Mouse (Mus musculus) kidney, embryonic 14.5 days (tissue): ENCODE measurements around the gene Pou3f1. TPM values are rescaled to one million over a fixed set of nuclear protein-coding genes. Genes with fewer than 3 reads are reported as not detected.
A peak's percentile ranks its signal among the peaks of the same experiment; 100 is the strongest.
"Not testable (repeated sequence)": the region's sequence is repeated elsewhere in the genome, so short reads cannot be mapped to it uniquely, and the experiment has no call there.

Experiments used
- ATAC-seq: fragments of 200-750 bp; cut with Nextera tagmentation; 2 replicates; pipeline ENCODE4 v1.8.0; 2017; ENCODE audit warnings: moderate number of reproducible peaks, mild to moderate bottlenecking, moderate TSS enrichment, moderate library complexity; ENCODE audit not compliant: low FRiP score, low TSS enrichment
- H3K27ac ChIP-seq: fragments of 300-500 bp; sonication (generic); 2 replicates; pipeline ENCODE4 v1.5.1; 2014; ENCODE audit warnings: low read depth, mild to moderate bottlenecking, low read length, moderate library complexity, mixed read lengths
- H3K27me3 ChIP-seq: fragments of 300-500 bp; sonication (generic); 2 replicates; pipeline ENCODE4 v1.6.1; 2014; ENCODE audit warnings: mild to moderate bottlenecking, low read length; ENCODE audit not compliant: control insufficient read depth, insufficient read depth
- H3K36me3 ChIP-seq: fragments of 300-500 bp; sonication (generic); 2 replicates; pipeline ENCODE4 v1.6.1; 2014; ENCODE audit warnings: low read length, mixed read lengths; ENCODE audit not compliant: control insufficient read depth, insufficient read depth
- H3K4me1 ChIP-seq: fragments of 300-500 bp; sonication (generic); 2 replicates; pipeline ENCODE4 v1.6.1; 2014; ENCODE audit warnings: low read length, mixed read lengths; ENCODE audit not compliant: control insufficient read depth, insufficient read depth
- H3K4me2 ChIP-seq: fragments of 300-500 bp; sonication (generic); replicated peaks from 2 replicates; pipeline ENCODE4 v1.6.1; 2014; ENCODE audit warnings: low read depth, mild to moderate bottlenecking, low read length
- H3K4me3 ChIP-seq: fragments of 300-500 bp; sonication (generic); 2 replicates; pipeline ENCODE4 v1.5.1; 2014; ENCODE audit warnings: mild to moderate bottlenecking, low read length
- H3K9ac ChIP-seq: fragments of 300-500 bp; sonication (generic); 2 replicates; pipeline ENCODE4 v1.6.1; 2014; ENCODE audit warnings: low read depth, mild to moderate bottlenecking, low read length, moderate library complexity
- H3K9me3 ChIP-seq: fragments of 300-500 bp; sonication (generic); 2 replicates; pipeline ENCODE4 v1.6.1; 2016; ENCODE audit warnings: low read length; ENCODE audit not compliant: control insufficient read depth
- WGBS: fragments of 180-500 bp; shearing (Covaris S2); extraction: QIAGEN DNeasy Blood & Tissue Kit; methylation state at CpG from one replicate; pipeline ENCODE4 v1.1.7; 2014; 5-methylcytosine and 5-hydroxymethylcytosine counted together
- polyA plus RNA-seq: library from polyadenylated mRNA; unstranded; fragments of >200 nt; fragmentation: Nextera tagmentation; extraction: Ambion mirVana; gene quantifications from 2 replicates; pipeline ENCODE4 v1.2.1, GENCODE M21; 2014

The Pou3f1 gene
- polyA plus RNA-seq, 1 experiment from 2014 or later = 1.6 TPM

- ATAC-seq = not testable (repeated sequence)
Observed at GRCm38 (mm10) chr4:124708200-124708517, 51.6 kb downstream of the Pou3f1 start.

GRCm38 (mm10) chr4:124708518-124709477 is 52.2 kb downstream of the Pou3f1 start:
- peak; percentile 87 for ATAC-seq
- H3K4me2 ChIP-seq = peak overlapping the region; percentile 64
- peak overlapping the region; percentile 48; the same call in 1 of the 2 replicates for H3K9ac ChIP-seq
- H3K9me3 ChIP-seq = no peaks in the 10 kb centered on the region
- H3K27ac ChIP-seq = peak overlapping the region; percentile 90
- 1% methylated on average over 41 of the region's 41 CpGs for WGBS
- peak overlapping the region; percentile 32 for H3K4me3 ChIP-seq
- H3K36me3 ChIP-seq = peaks cover 4% of the 10 kb centered on the region; the same call in 1 of the 2 replicates
- H3K27me3 ChIP-seq = no peaks in the 10 kb centered on the region
- H3K4me1 ChIP-seq = peaks cover 36% of the 10 kb centered on the region

More at GRCm38 (mm10) chr4:124708200-124708517, 51.6 kb downstream of the Pou3f1 start:
- peak overlapping the region; percentile 48; the same call in 1 of the 2 replicates for H3K9ac ChIP-seq
- WGBS = 9% methylated on average over 1 of the region's 1 CpGs
- not testable (repeated sequence) for H3K9me3 ChIP-seq, H3K36me3 ChIP-seq, H3K4me3 ChIP-seq, H3K27me3 ChIP-seq
- H3K4me2 ChIP-seq = peak overlapping the region; percentile 64
- peaks cover 42% of the 10 kb centered on the region for H3K4me1 ChIP-seq
- peak overlapping the region; percentile 90 for H3K27ac ChIP-seq

GRCm38 (mm10) chr4:124709961-124710446 is 53.4 kb downstream of the Pou3f1 start:
- no peak for ATAC-seq
- peak overlapping the region; percentile 26; the same call in 1 of the 2 replicates for H3K4me3 ChIP-seq
- peak overlapping the region; percentile 51; the same call in 1 of the 2 replicates for H3K9ac ChIP-seq
- H3K4me2 ChIP-seq = peak overlapping the region; percentile 64
- H3K4me1 ChIP-seq = peaks cover 24% of the 10 kb centered on the region
- H3K36me3 ChIP-seq = peaks cover 4% of the 10 kb centered on the region; the same call in 1 of the 2 replicates
- H3K9me3 ChIP-seq = no peaks in the 10 kb centered on the region
- H3K27me3 ChIP-seq = no peaks in the 10 kb centered on the region
- WGBS = 3% methylated on average over 18 of the region's 18 CpGs
- peak overlapping the region; percentile 90 for H3K27ac ChIP-seq

Other genes starting within 250 kb of the Pou3f1 start
- gene 3100002H09Rik, start 46.0 kb upstream of the Pou3f1 start, polyA plus RNA-seq = not detected in 2 replicates
- gene Utp11, start 36.8 kb downstream of the Pou3f1 start, polyA plus RNA-seq = 67.9 and 93.7 TPM in 2 replicates
- 9.5 and 9.7 TPM in 2 replicates for gene Fhl3, start 43.9 kb downstream of the Pou3f1 start, polyA plus RNA-seq
- 177 and 183 TPM in 2 replicates for gene Sf3a3, start 58.0 kb downstream of the Pou3f1 start, polyA plus RNA-seq
- 22.2 and 26.4 TPM in 2 replicates for gene Inpp5b, start 85.0 kb downstream of the Pou3f1 start, polyA plus RNA-seq
- 13.7 and 17.5 TPM in 2 replicates for gene Mtf1, start 145.3 kb downstream of the Pou3f1 start, polyA plus RNA-seq
- gene Yrdc, start 193.9 kb downstream of the Pou3f1 start, polyA plus RNA-seq = 40.4 and 49.8 TPM in 2 replicates
- 53.6 and 64.3 TPM in 2 replicates for gene 1110065P20Rik, start 194.4 kb downstream of the Pou3f1 start, polyA plus RNA-seq
- 0.66 and 0.81 TPM in 2 replicates for gene Maneal, start 205.4 kb downstream of the Pou3f1 start, polyA plus RNA-seq
- gene Epha10, start 224.1 kb downstream of the Pou3f1 start, polyA plus RNA-seq = 0.10 and 0.23 TPM in 2 replicates